In genomic region chr13:7175561-7176160, GRCm38 (mm10) we compare ENCODE assay signal across 22 mouse cellular contexts.
A peak's percentile ranks its signal among the peaks of the same experiment; 100 is the strongest.
DNase-seq lines count a peak whose midpoint lies in the region; ATAC-seq lines count a peak whose summit lies in the region.
"Had no signal": no experiment of that assay in that cellular context is flagged by ENCODE, and none has a peak within 500 bp of the region (broad histone marks: within the 10 kb centered on the region; RNA-seq: fewer than 3 reads in every experiment).

No protein-coding gene starts in this region.

- no peak overlapping the region for H3K4me3 ChIP-seq in kidney, embryonic 15.5 days (replicated peaks)
- H3K4me3 ChIP-seq in hindbrain, embryonic 11.5 days (ENCODE audit: low read depth, low read length) = no peak overlapping the region
- H3K4me3 ChIP-seq: embryonic facial prominence, embryonic 13.5 days; forebrain, embryonic 12.5 days; gastrocnemius, adult 2 months; heart, embryonic 10.5 days had no signal

- WGBS in kidney, embryonic 15.5 days = 68% methylated on average over 9 of the region's 9 CpGs
- WGBS in hindbrain, embryonic 11.5 days = 75% methylated on average over 9 of the region's 9 CpGs

- peaks cover 5% of the 10 kb centered on the region; the same call in 1 of the 2 replicates for H3K9me3 ChIP-seq in kidney, embryonic 15.5 days (replicated peaks)
- no peaks in the 10 kb centered on the region for H3K9me3 ChIP-seq in hindbrain, embryonic 11.5 days (ENCODE audit: control insufficient read depth, low read length)
- H3K9me3 ChIP-seq: G1E had no signal

- H3K36me3 ChIP-seq in kidney, embryonic 15.5 days = no peaks in the 10 kb centered on the region
- no peaks in the 10 kb centered on the region for H3K36me3 ChIP-seq in hindbrain, embryonic 11.5 days (ENCODE audit: control insufficient read depth, insufficient read depth, low read length)
- H3K36me3 ChIP-seq: embryonic facial prominence, embryonic 13.5 days; forebrain, embryonic 12.5 days; G1E; heart, embryonic 10.5 days had no signal

- H3K4me2 ChIP-seq in kidney, embryonic 15.5 days = no peak overlapping the region
- H3K4me2 ChIP-seq in hindbrain, embryonic 11.5 days (replicated peaks; ENCODE audit: low read depth, low read length) = no peak overlapping the region
- H3K4me2 ChIP-seq: embryonic facial prominence, embryonic 13.5 days; forebrain, embryonic 12.5 days; hindbrain, embryonic 14.5 days had no signal

- H3K27me3 ChIP-seq in kidney, embryonic 15.5 days = no peaks in the 10 kb centered on the region
- no peaks in the 10 kb centered on the region for H3K27me3 ChIP-seq in hindbrain, embryonic 11.5 days (ENCODE audit: control insufficient read depth, insufficient read depth, low read length)
- H3K27me3 ChIP-seq: embryonic facial prominence, embryonic 13.5 days; forebrain, embryonic 12.5 days had no signal

- peak; percentile 4 for DNase-seq in kidney, adult 11 months
- DNase-seq in kidney, postnatal 10 days = no peak
- peak; percentile 49 for DNase-seq in kidney, adult 9 months
- peak; percentile 78 for DNase-seq in R1 (ENCODE audit: low read depth, low spot score)
- no peak for DNase-seq in hindbrain, embryonic 11.5 days (ENCODE audit: low spot score)
- DNase-seq in c-Kit-positive CD71-positive TER-119-positive erythroid progenitor cells, embryonic 14.5 days (ENCODE audit: low spot score) = no peak
- DNase-seq: adrenal gland, postnatal 14 days; cerebellum, adult 18-20 months; cerebellum, adult 9-11 months; cerebellum, postnatal 36 days; forebrain, postnatal 0 days; gastrocnemius, adult 2 months; gastrocnemius, postnatal 25 days; heart, postnatal 10 days; heart, postnatal 4 days had no signal

- no peak for ATAC-seq in kidney, embryonic 15.5 days (replicated peaks; ENCODE audit: low FRiP score)
- ATAC-seq in hindbrain, embryonic 11.5 days (ENCODE audit: low FRiP score) = no peak
- ATAC-seq: activated CD4-positive, CD25-positive, alpha-beta regulatory T cell, adult 4 months; forebrain, postnatal 0 days had no signal

- H3K9ac ChIP-seq in kidney, embryonic 15.5 days = no peak overlapping the region
- H3K9ac ChIP-seq in hindbrain, embryonic 11.5 days (ENCODE audit: low read depth, low read length) = no peak overlapping the region
- H3K9ac ChIP-seq: embryonic facial prominence, embryonic 13.5 days; forebrain, embryonic 12.5 days; forebrain, postnatal 0 days; hindbrain, embryonic 14.5 days had no signal

- H3K4me1 ChIP-seq in kidney, embryonic 15.5 days = no peaks in the 10 kb centered on the region
- H3K4me1 ChIP-seq in hindbrain, embryonic 11.5 days (replicated peaks; ENCODE audit: control insufficient read depth, insufficient read depth, low read length) = no peaks in the 10 kb centered on the region
- H3K4me1 ChIP-seq: embryonic facial prominence, embryonic 13.5 days; forebrain, embryonic 12.5 days; heart, embryonic 10.5 days had no signal

- H3K27ac ChIP-seq in kidney, embryonic 15.5 days = no peak overlapping the region
- H3K27ac ChIP-seq in hindbrain, embryonic 11.5 days (ENCODE audit: low read depth, low read length) = no peak overlapping the region
- H3K27ac ChIP-seq: embryonic facial prominence, embryonic 13.5 days; forebrain, embryonic 12.5 days; gastrocnemius, adult 2 months; heart, embryonic 10.5 days; hindbrain, embryonic 14.5 days had no signal

Comparison
In these comparisons a context has a peak if more than half of its experiments do, and no peak if none do; other contexts are left out.
1. DNase-seq: peak in kidney, adult 11 months (single experiment), kidney, adult 9 months (single experiment) and R1 (single experiment); none in kidney, postnatal 10 days (single experiment), hindbrain, embryonic 11.5 days (single experiment) and c-Kit-positive CD71-positive TER-119-positive erythroid progenitor cells, embryonic 14.5 days (single experiment).